Mouse (Mus musculus): Measurements from ENCODE around the gene Tcirg1.

DNA sequence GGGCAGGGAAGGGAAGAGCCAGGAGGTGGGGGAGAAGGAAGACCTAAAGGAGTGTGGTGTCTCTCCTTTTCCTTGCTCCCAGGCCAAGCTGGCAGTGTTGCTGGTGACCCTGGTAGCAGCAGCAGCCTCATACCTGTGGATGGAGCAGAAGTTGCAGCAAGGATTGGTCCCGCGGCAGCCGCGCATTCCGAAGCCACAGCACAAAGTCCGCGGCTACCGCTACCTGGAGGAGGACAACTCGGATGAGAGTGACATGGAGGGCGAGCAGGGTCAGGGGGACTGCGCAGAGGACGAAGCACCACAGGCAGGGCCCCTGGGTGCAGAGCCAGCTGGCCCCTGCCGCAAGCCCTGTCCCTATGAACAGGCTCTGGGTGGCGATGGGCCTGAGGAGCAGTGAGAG, 41.6 kb upstream of the Tcirg1 start:
- TF ChIP-seq CTCF (IDR thresholded peaks at IDR 0.05; ENCODE audit: insufficient read depth, low read depth, low read length) = no peak
- no peak for TF ChIP-seq POLR2A (IDR thresholded peaks at IDR 0.05; ENCODE audit: insufficient read depth, low read depth, low read length)
